Mouse (Mus musculus) stomach, postnatal 0 days (tissue): ENCODE measurements around the gene Sugt1.

Experiments used
- CTCF ChIP-seq: IDR thresholded peaks from 2 replicates; pipeline ENCODE4 v1.5.1; 2016; ENCODE audit warnings: antibody characterized with exemption, low read depth, mild to moderate bottlenecking, moderate library complexity
- EP300 ChIP-seq: optimal IDR thresholded peaks from 2 replicates; pipeline ENCODE3; 2016; ENCODE audit warnings: antibody characterized with exemption

GRCm38 (mm10) chr14:79573482-79574191, 13.9 kb upstream of the Sugt1 start:
- no peak for TF ChIP-seq CTCF
- no peak for TF ChIP-seq EP300
